Mouse (Mus musculus) intestine, embryonic 16.5 days (tissue): ENCODE results near the gene Zcchc4. TPM values are rescaled to one million over a fixed set of nuclear protein-coding genes. Genes with fewer than 3 reads are reported as not detected.

Experiments
- ATAC-seq: fragments of 200-750 bp; cut with Nextera tagmentation; 2 replicates; pipeline ENCODE4 v1.8.0; 2017; ENCODE audit warnings: moderate TSS enrichment, moderate library complexity
- H3K27ac ChIP-seq: fragments of 300-500 bp; sonication (generic); 2 replicates; pipeline ENCODE4 v1.5.1; 2014; ENCODE audit warnings: mild to moderate bottlenecking, low read length
- H3K27me3 ChIP-seq: fragments of 300-500 bp; sonication (generic); replicated peaks from 2 replicates; pipeline ENCODE4 v1.6.1; 2014; ENCODE audit warnings: low read length, control low read depth, mixed read lengths; ENCODE audit not compliant: control insufficient read depth, insufficient read depth
- H3K36me3 ChIP-seq: fragments of 300-500 bp; sonication (generic); 2 replicates; pipeline ENCODE4 v1.6.1; 2014; ENCODE audit warnings: low read length, control low read depth; ENCODE audit not compliant: control insufficient read depth, insufficient read depth
- H3K4me1 ChIP-seq: fragments of 300-500 bp; sonication (generic); 2 replicates; pipeline ENCODE4 v1.6.1; 2014; ENCODE audit warnings: low read length, control low read depth, mixed read lengths; ENCODE audit not compliant: control insufficient read depth, insufficient read depth
- H3K4me2 ChIP-seq: fragments of 300-500 bp; sonication (generic); 2 replicates; pipeline ENCODE4 v1.6.1; 2014; ENCODE audit warnings: low read depth, low read length, control low read depth
- H3K4me3 ChIP-seq: fragments of 300-500 bp; sonication (generic); 2 replicates; pipeline ENCODE4 v1.5.1; 2014; ENCODE audit warnings: mild to moderate bottlenecking, low read length
- H3K9ac ChIP-seq: fragments of 300-500 bp; sonication (generic); 2 replicates; pipeline ENCODE4 v1.6.1; 2014; ENCODE audit warnings: low read depth, low read length
- H3K9me3 ChIP-seq: fragments of 300-500 bp; sonication (generic); 2 replicates; pipeline ENCODE4 v1.6.1; 2016; ENCODE audit warnings: low read length, control low read depth; ENCODE audit not compliant: control insufficient read depth
- WGBS: fragments of 180-500 bp; shearing (Covaris S2); extraction: QIAGEN DNeasy Blood & Tissue Kit; methylation state at CpG from one replicate; pipeline ENCODE4 v1.1.7; 2014; 5-methylcytosine and 5-hydroxymethylcytosine counted together
- polyA plus RNA-seq: library from polyadenylated mRNA; unstranded; fragments of >200 nt; fragmentation: Nextera tagmentation; extraction: Ambion mirVana; gene quantifications from 2 replicates; pipeline ENCODE4 v1.2.1, GENCODE M21; 2015

Zcchc4 gene
- polyA plus RNA-seq, 1 experiment from 2014 or later = 11.6 TPM

- H3K27ac ChIP-seq = no peak overlapping the region
- no peak overlapping the region for H3K9ac ChIP-seq
- H3K4me3 ChIP-seq = no peak overlapping the region
- H3K9me3 ChIP-seq = no peaks in the 10 kb centered on the region
- no peak for ATAC-seq
- 70% methylated on average over 2 of the region's 2 CpGs for WGBS
- H3K27me3 ChIP-seq = no peaks in the 10 kb centered on the region
- peak overlapping the region; percentile 61; the same call in 1 of the 2 replicates for H3K4me2 ChIP-seq
- H3K4me1 ChIP-seq = no peaks in the 10 kb centered on the region
- H3K36me3 ChIP-seq = no peaks in the 10 kb centered on the region
Observed at GRCm38 (mm10) chr5:52783957-52784356, 8.7 kb downstream of the Zcchc4 start.

- no peak overlapping the region for H3K27ac ChIP-seq
- H3K4me1 ChIP-seq = no peaks in the 10 kb centered on the region
- no peak overlapping the region for H3K4me2 ChIP-seq
- H3K9ac ChIP-seq = no peak overlapping the region
- H3K9me3 ChIP-seq = no peaks in the 10 kb centered on the region
- 75% methylated on average over 7 of the region's 7 CpGs for WGBS
- H3K27me3 ChIP-seq = no peaks in the 10 kb centered on the region
- no peak overlapping the region for H3K4me3 ChIP-seq
- ATAC-seq = no peak
- H3K36me3 ChIP-seq = no peaks in the 10 kb centered on the region
Observed at GRCm38 (mm10) chr5:52786556-52787322, 11.5 kb downstream of the Zcchc4 start.

- H3K4me1 ChIP-seq = no peaks in the 10 kb centered on the region
- WGBS = 89% methylated on average over 9 of the region's 9 CpGs
- H3K36me3 ChIP-seq = peaks cover 3% of the 10 kb centered on the region; the same call in 1 of the 2 replicates
- ATAC-seq = no peak
- H3K9me3 ChIP-seq = no peaks in the 10 kb centered on the region
- no peak overlapping the region for H3K4me3 ChIP-seq
- no peak overlapping the region for H3K9ac ChIP-seq
- H3K27ac ChIP-seq = no peak overlapping the region
- no peaks in the 10 kb centered on the region for H3K27me3 ChIP-seq
- no peak overlapping the region for H3K4me2 ChIP-seq
Observed at GRCm38 (mm10) chr5:52793230-52793629, 18.0 kb downstream of the Zcchc4 start.

GRCm38 (mm10) chr5:52794109-52794508 is 18.9 kb downstream of the Zcchc4 start:
- H3K36me3 ChIP-seq = peaks cover 3% of the 10 kb centered on the region; the same call in 1 of the 2 replicates
- 89% methylated on average over 9 of the region's 9 CpGs for WGBS
- ATAC-seq = no peak
- H3K4me1 ChIP-seq = no peaks in the 10 kb centered on the region
- H3K27ac ChIP-seq = no peak overlapping the region
- H3K4me3 ChIP-seq = no peak overlapping the region
- no peaks in the 10 kb centered on the region for H3K27me3 ChIP-seq
- H3K9me3 ChIP-seq = no peaks in the 10 kb centered on the region
- H3K9ac ChIP-seq = no peak overlapping the region
- no peak overlapping the region for H3K4me2 ChIP-seq

GRCm38 (mm10) chr5:52799274-52799985 is 24.2 kb downstream of the Zcchc4 start:
- Histone ChIP-seq H3K9me3 (no peaks in the 10 kb centered on the region), H3K4me2 (no peak overlapping the region), H3K4me1 (no peaks in the 10 kb centered on the region), H3K4me3 (no peak overlapping the region), H3K27ac (no peak overlapping the region), H3K27me3 (no peaks in the 10 kb centered on the region), H3K36me3 (peaks cover 3% of the 10 kb centered on the region; the same call in 1 of the 2 replicates), H3K9ac (no peak overlapping the region)
- 92% methylated on average over 12 of the region's 12 CpGs for WGBS
- ATAC-seq = no peak

- WGBS = 72% methylated on average over 4 of the region's 4 CpGs
- ATAC-seq = no peak
- H3K4me1 ChIP-seq = no peaks in the 10 kb centered on the region
Observed at GRCm38 (mm10) chr5:52805801-52806200, 30.6 kb downstream of the Zcchc4 start.

GRCm38 (mm10) chr5:52806349-52806748 is 31.1 kb downstream of the Zcchc4 start:
- Histone ChIP-seq H3K4me2 (no peak overlapping the region), H3K27me3 (no peaks in the 10 kb centered on the region), H3K9ac (no peak overlapping the region), H3K4me3 (no peak overlapping the region), H3K27ac (no peak overlapping the region), H3K9me3 (no peaks in the 10 kb centered on the region), H3K4me1 (no peaks in the 10 kb centered on the region), H3K36me3 (no peaks in the 10 kb centered on the region)
- no peak for ATAC-seq
- 78% methylated on average over 8 of the region's 8 CpGs for WGBS

More at GRCm38 (mm10) chr5:52805801-52806200, 30.6 kb downstream of the Zcchc4 start:
- Histone ChIP-seq H3K4me3 (no peak overlapping the region), H3K27ac (no peak overlapping the region), H3K9me3 (no peaks in the 10 kb centered on the region), H3K36me3 (no peaks in the 10 kb centered on the region), H3K4me2 (no peak overlapping the region), H3K27me3 (no peaks in the 10 kb centered on the region), H3K9ac (no peak overlapping the region)

GRCm38 (mm10) chr5:52807030-52807429 is 31.8 kb downstream of the Zcchc4 start:
- no peaks in the 10 kb centered on the region for H3K36me3 ChIP-seq
- no peak for ATAC-seq
- H3K27ac ChIP-seq = no peak overlapping the region
- 83% methylated on average over 7 of the region's 7 CpGs for WGBS
- no peak overlapping the region for H3K9ac ChIP-seq
- no peak overlapping the region for H3K4me3 ChIP-seq
- H3K4me2 ChIP-seq = no peak overlapping the region
- no peaks in the 10 kb centered on the region for H3K9me3 ChIP-seq
- H3K27me3 ChIP-seq = no peaks in the 10 kb centered on the region
- no peaks in the 10 kb centered on the region for H3K4me1 ChIP-seq

GRCm38 (mm10) chr5:52810446-52810845 is 35.2 kb downstream of the Zcchc4 start:
- H3K4me3 ChIP-seq = no peak overlapping the region
- H3K4me2 ChIP-seq = no peak overlapping the region
- H3K9ac ChIP-seq = no peak overlapping the region
- no peak for ATAC-seq
- H3K27me3 ChIP-seq = no peaks in the 10 kb centered on the region
- no peaks in the 10 kb centered on the region for H3K4me1 ChIP-seq
- H3K27ac ChIP-seq = no peak overlapping the region
- 88% methylated on average over 6 of the region's 6 CpGs for WGBS
- H3K9me3 ChIP-seq = no peaks in the 10 kb centered on the region
- H3K36me3 ChIP-seq = no peaks in the 10 kb centered on the region
